ENCODE assay signal across 9 mouse cellular contexts in genomic region chr1:194885687-194886077, GRCm38 (mm10). TPM values are rescaled to one million over a fixed set of nuclear protein-coding genes. Genes with fewer than 3 reads are reported as not detected.
A peak's percentile ranks its signal among the peaks of the same experiment; 100 is the strongest.
DNase-seq lines count a peak whose midpoint lies in the region; ATAC-seq and TF ChIP-seq lines count a peak whose summit lies in the region.
"Had no signal": no experiment of that assay in that cellular context is flagged by ENCODE, and none has a peak within 500 bp of the region (broad histone marks: within the 10 kb centered on the region; RNA-seq: fewer than 3 reads in every experiment).

No protein-coding gene starts in this region.

- no peak overlapping the region for H3K4me2 ChIP-seq in kidney, embryonic 16.5 days (replicated peaks; ENCODE audit: low read depth, low read length)
- no peak overlapping the region for H3K4me2 ChIP-seq in heart, embryonic 13.5 days
- H3K4me2 ChIP-seq: limb, embryonic 15.5 days had no signal

- no peak for TF ChIP-seq CTCF in kidney, adult 2 months (conservative IDR thresholded peaks at IDR 0.05; ENCODE audit: insufficient read depth, insufficient read length, low read depth, low read length)

- no peak for TF ChIP-seq POLR2A in kidney, adult 2 months (IDR thresholded peaks at IDR 0.05; ENCODE audit: low read depth, low read length)

- H3K9me3 ChIP-seq in kidney, embryonic 16.5 days (ENCODE audit: low read length) = no peaks in the 10 kb centered on the region
- H3K9me3 ChIP-seq in heart, embryonic 13.5 days = no peaks in the 10 kb centered on the region
- no peaks in the 10 kb centered on the region for H3K9me3 ChIP-seq in embryonic facial prominence, embryonic 10.5 days
- H3K9me3 ChIP-seq: limb, embryonic 15.5 days had no signal

- peak; percentile 6 for DNase-seq in kidney, adult 2 months
- peak; percentile 79 to 88 for DNase-seq in cerebellum, postnatal 25 days
- peak; percentile 88 for DNase-seq in left cerebral cortex, postnatal 4 days
- peak; percentile 92 for DNase-seq in skeletal muscle tissue, adult 2 months (ENCODE audit: low read depth, low spot score)
- DNase-seq in embryonic facial prominence, embryonic 10.5 days (ENCODE audit: low spot score) = no peak

- H3K27ac ChIP-seq in kidney, adult 2 months (ENCODE audit: insufficient read depth, low read depth, low read length) = no peak overlapping the region
- no peak overlapping the region for H3K27ac ChIP-seq in kidney, embryonic 16.5 days (ENCODE audit: low read length)
- H3K27ac ChIP-seq in heart, embryonic 13.5 days (replicated peaks) = peak overlapping the region; percentile 31; the same call in 1 of the 2 replicates
- no peak overlapping the region for H3K27ac ChIP-seq in embryonic facial prominence, embryonic 10.5 days (replicated peaks)
- H3K27ac ChIP-seq: limb, embryonic 15.5 days had no signal

- H3K4me1 ChIP-seq in kidney, adult 2 months (ENCODE audit: control insufficient read depth, insufficient read depth, low read length) = no peaks in the 10 kb centered on the region
- H3K4me1 ChIP-seq in kidney, embryonic 16.5 days (ENCODE audit: insufficient read depth, low read length) = no peaks in the 10 kb centered on the region
- peaks cover 17% of the 10 kb centered on the region for H3K4me1 ChIP-seq in heart, embryonic 13.5 days
- H3K4me1 ChIP-seq in embryonic facial prominence, embryonic 10.5 days = no peaks in the 10 kb centered on the region; the same call in 1 of the 2 replicates
- H3K4me1 ChIP-seq: limb, embryonic 15.5 days had no signal

- H3K4me3 ChIP-seq in kidney, adult 2 months (ENCODE audit: insufficient read depth, low read depth, low read length) = no peak overlapping the region
- no peak overlapping the region for H3K4me3 ChIP-seq in kidney, embryonic 16.5 days (ENCODE audit: low read length)
- H3K4me3 ChIP-seq in heart, embryonic 13.5 days = no peak overlapping the region
- H3K4me3 ChIP-seq in embryonic facial prominence, embryonic 10.5 days = no peak overlapping the region
- H3K4me3 ChIP-seq: limb, embryonic 15.5 days had no signal

- no peak for ATAC-seq in kidney, embryonic 16.5 days (ENCODE audit: low FRiP score, low TSS enrichment)
- no peak for ATAC-seq in heart, embryonic 13.5 days (ENCODE audit: extremely low read depth, insufficient number of reproducible peaks, low FRiP score, low TSS enrichment)
- no peak for ATAC-seq in inflammation-experienced regulatory T-cells, adult 6 months

- no peaks in the 10 kb centered on the region for H3K27me3 ChIP-seq in kidney, adult 2 months (replicated peaks; ENCODE audit: control insufficient read depth, insufficient read depth, low read length)
- no peaks in the 10 kb centered on the region for H3K27me3 ChIP-seq in kidney, embryonic 16.5 days (ENCODE audit: insufficient read depth, low read length)
- H3K27me3 ChIP-seq in heart, embryonic 13.5 days (replicated peaks) = no peaks in the 10 kb centered on the region
- no peaks in the 10 kb centered on the region for H3K27me3 ChIP-seq in embryonic facial prominence, embryonic 10.5 days (replicated peaks; ENCODE audit: low read depth, poor library complexity, severe bottlenecking)
- H3K27me3 ChIP-seq: limb, embryonic 15.5 days had no signal

- no peaks in the 10 kb centered on the region for H3K36me3 ChIP-seq in kidney, adult 2 months (ENCODE audit: control insufficient read depth, insufficient read depth, low read length)
- no peaks in the 10 kb centered on the region for H3K36me3 ChIP-seq in kidney, embryonic 16.5 days (ENCODE audit: insufficient read depth, low read length)
- H3K36me3 ChIP-seq in heart, embryonic 13.5 days = no peaks in the 10 kb centered on the region
- H3K36me3 ChIP-seq in embryonic facial prominence, embryonic 10.5 days (replicated peaks) = no peaks in the 10 kb centered on the region
- H3K36me3 ChIP-seq: limb, embryonic 15.5 days had no signal

- intact Hi-C loops in left cerebral cortex, postnatal 4 days (cut with DNase I) = no loop called here

- no peak overlapping the region for H3K9ac ChIP-seq in kidney, embryonic 16.5 days (replicated peaks; ENCODE audit: low read length)
- H3K9ac ChIP-seq in heart, embryonic 13.5 days = no peak overlapping the region
- H3K9ac ChIP-seq: limb, embryonic 15.5 days had no signal

- WGBS in kidney, adult 2 months = 84% methylated on average over 5 of the region's 5 CpGs
- WGBS in kidney, embryonic 16.5 days = 84% methylated on average over 5 of the region's 5 CpGs
- WGBS in heart, embryonic 13.5 days = 69% methylated on average over 5 of the region's 5 CpGs
- whole genome bisulfite sequencing in embryonic facial prominence, embryonic 10.5 days = 86% methylated on average over 5 of the region's 5 CpGs

RNA-seq across cellular contexts. Expression of gene Cd34, which starts 52.9 kb away (rescaled TPM):
- polyA plus RNA-seq in kidney, adult 2 months (2012; rRNA removed) = 33.9 and 37.5 TPM in 2 replicates
- polyA plus RNA-seq in kidney, embryonic 16.5 days (2015; fragmentation: Nextera tagmentation; extraction: Ambion mirVana) = 106 and 114 TPM in 2 replicates
- 84.7 and 88.1 TPM in 2 replicates for polyA plus RNA-seq in heart, embryonic 13.5 days (2015; fragmentation: Nextera tagmentation; extraction: Ambion mirVana)
- 10 to 100 TPM; 19.1 to 20.4 TPM for total RNA-seq in left cerebral cortex, postnatal 4 days (2021)
- 49.9 and 50.8 TPM in 2 replicates for polyA plus RNA-seq in embryonic facial prominence, embryonic 10.5 days (2016; fragmentation: Nextera tagmentation; extraction: Ambion mirVana)
- under 1 TPM in 2 of 3 experiments, not detected in 1; 0.30 TPM for polyA plus RNA-seq in inflammation-experienced regulatory T-cells, adult 6 months (2017; shearing (Covaris generic))

Comparison
In these comparisons a context has a peak if more than half of its experiments do, and no peak if none do; other contexts are left out.
1. RNA of gene Cd34, which starts 52.9 kb away (polyA plus RNA-seq): 106 to 114 TPM in kidney, embryonic 16.5 days, 84.7 to 88.1 TPM in heart, embryonic 13.5 days, 49.9 to 50.8 TPM in embryonic facial prominence, embryonic 10.5 days and 33.9 to 37.5 TPM in kidney, adult 2 months; 0.30 TPM in inflammation-experienced regulatory T-cells, adult 6 months; every median in the first group is over 10 times any median in the second.